Mouse (Mus musculus): ENCODE data around the gene Itgb5. TPM values are rescaled to one million over a fixed set of nuclear protein-coding genes. Genes with fewer than 3 reads are reported as not detected.

The Itgb5 gene
- total RNA-seq, 2 experiments from 2014 or later = 40.2 to 40.5 TPM

DNA sequence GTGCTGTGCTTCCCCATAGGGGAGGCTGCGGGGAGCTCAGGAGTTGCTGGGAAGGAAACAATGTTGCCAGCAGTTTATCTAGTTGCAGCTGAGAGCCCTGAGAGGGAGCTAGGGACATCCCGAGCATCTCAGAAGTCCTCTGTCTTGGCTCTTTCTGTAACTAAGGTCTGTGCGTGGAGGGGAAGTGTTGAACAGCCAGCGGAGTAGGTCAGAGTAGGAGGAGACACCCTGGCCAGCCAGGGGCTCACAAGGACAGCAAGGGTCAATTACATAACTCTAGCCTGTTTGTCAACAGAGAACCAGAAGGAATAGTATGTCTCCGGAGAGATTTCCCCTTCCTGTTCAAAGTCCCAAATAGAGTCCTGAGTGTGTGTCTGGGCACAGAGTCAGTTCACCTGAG is 102.7 kb downstream of the Itgb5 start:
- Histone ChIP-seq H3K27ac (no peak overlapping the region), H3K4me3 (no peak overlapping the region)
- TF ChIP-seq CTCF (conservative IDR thresholded peaks at IDR 0.05) = no peak
- DNase-seq (ENCODE audit: low spot score in 2 of 2) = no peak

DNA sequence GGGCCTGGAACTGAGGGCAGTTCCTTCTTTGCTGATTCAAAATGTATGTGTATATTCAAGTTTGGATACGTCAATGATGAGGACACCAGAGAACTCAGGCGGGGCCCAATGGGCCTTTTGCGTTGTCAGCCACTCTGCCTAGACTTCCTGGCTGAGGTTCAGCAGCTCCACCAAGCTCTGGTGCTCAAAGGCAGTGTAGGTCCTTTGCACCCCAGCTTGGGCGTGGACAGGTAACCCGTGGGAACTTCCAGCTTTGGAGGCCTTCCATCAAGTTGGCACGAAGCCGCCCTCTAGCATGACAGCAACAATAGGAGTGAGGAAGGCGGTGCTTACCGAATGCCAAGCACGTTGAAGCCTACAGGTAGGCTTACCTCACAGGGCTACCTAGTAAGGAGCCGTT is 103.9 kb downstream of the Itgb5 start:
- no peak for DNase-seq (ENCODE audit: low spot score in 2 of 2)
- no peak for TF ChIP-seq CTCF (conservative IDR thresholded peaks at IDR 0.05)
- no peak overlapping the region for H3K27ac ChIP-seq
- H3K4me3 ChIP-seq = no peak overlapping the region

DNA sequence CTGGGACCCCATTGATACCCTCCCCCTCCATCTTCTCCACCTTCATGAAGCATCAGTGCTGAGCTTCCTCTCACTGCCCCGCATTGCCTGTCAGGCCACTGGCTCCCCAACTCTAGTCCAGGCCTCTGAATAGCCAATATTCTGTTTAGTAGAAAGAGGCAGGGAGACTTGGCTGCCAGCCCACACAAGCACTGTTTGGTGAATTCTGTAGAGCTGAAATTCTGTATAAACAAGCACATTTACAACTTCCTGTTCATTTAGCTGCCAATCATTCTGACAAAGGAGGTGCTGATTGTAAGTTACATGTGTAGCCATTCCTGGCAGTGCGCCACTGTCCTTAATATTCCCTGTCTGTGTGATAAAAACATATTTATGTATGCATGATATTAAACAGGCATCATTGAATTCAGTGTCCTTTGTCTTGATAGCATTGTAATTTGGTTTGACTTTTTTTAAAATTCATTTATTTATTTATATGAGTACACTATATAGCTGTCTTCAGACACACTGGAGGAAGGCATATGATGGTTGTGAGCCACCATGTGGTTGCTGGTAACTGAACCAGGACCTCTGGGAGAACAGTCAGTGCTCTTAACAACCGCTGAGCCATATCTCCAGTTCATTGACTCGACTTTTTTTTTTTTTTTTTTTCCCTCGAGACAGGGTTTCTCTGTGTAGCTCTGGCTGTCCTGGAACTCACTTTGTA is 105.4 kb downstream of the Itgb5 start:
- Histone ChIP-seq H3K4me3 (no peak overlapping the region), H3K27ac (peak overlapping the region; percentile 41; the same call in 1 of the 2 replicates)
- no peak for TF ChIP-seq CTCF (conservative IDR thresholded peaks at IDR 0.05)
- peak in 1 of 2 experiments; percentile 52 for DNase-seq (ENCODE audit: low spot score in 2 of 2)

DNA sequence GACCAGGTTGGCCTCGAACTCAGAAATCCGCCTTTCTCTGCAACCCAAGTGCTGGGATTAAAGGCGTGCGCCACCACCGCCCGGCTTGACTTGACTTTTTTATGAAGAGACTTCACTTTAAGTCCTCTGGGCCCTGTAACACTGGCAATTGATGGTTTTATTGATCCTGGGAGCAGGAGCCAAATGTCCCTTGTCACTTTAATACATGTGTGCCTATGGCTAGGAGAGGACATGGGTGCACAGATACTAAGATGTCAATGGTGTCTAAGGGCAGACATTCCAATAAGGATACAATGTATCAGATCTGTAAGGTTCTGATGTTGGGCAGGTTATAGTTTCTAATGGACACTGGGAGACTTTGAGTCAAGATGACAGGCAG is 105.9 kb downstream of the Itgb5 start:
- H3K4me3 ChIP-seq = no peak overlapping the region
- H3K27ac ChIP-seq = no peak overlapping the region
- DNase-seq (ENCODE audit: low spot score in 2 of 2) = no peak
- TF ChIP-seq CTCF (conservative IDR thresholded peaks at IDR 0.05) = no peak

DNA sequence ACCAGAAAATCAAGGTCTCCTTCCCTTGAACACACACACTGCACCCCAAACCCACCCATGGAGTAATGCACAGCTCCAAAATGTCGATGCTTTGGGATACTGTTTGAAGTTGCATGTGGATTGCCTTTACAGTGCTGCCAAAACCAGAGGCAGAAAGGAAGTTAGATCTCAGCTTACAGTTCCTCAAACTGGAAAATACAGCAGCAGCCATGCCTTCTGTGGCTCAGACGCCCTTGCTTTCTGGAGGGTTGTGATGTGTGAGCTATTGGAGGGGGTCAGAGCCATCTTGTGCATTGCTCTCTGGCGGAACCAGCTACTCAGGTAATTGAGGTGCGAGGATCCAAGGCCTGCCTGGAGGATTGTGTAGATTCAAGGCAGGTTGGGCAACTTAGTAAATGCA is 107.4 kb downstream of the Itgb5 start:
- TF ChIP-seq CTCF (conservative IDR thresholded peaks at IDR 0.05) = no peak
- no peak overlapping the region for H3K27ac ChIP-seq
- no peak overlapping the region for H3K4me3 ChIP-seq
- no peak for DNase-seq (ENCODE audit: low spot score in 2 of 2)

DNA sequence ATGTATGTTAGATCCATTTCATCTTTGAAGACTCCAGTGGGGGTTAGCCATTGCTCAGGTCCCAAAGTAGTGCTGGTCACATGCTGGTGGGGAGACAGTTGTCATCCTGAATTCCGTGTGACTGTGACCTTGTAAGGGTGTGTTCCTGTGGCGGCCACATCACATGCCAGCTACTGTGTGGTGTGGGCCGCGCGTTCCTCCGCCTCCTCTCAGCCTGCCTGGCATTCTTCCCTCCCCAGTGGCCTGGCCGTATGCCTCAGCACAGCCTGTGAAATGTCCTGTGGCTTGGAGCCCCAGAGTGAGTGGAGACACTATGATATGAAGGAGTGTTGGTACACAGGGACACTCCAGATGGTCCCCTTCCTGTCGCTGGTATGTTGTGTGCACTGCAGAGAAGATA is 108.1 kb downstream of the Itgb5 start:
- peak in 1 of 2 experiments; percentile 37 for DNase-seq (ENCODE audit: low spot score in 2 of 2)
- peak overlapping the region; percentile 67 for H3K27ac ChIP-seq
- TF ChIP-seq CTCF (conservative IDR thresholded peaks at IDR 0.05) = no peak
- H3K4me3 ChIP-seq = no peak overlapping the region

DNA sequence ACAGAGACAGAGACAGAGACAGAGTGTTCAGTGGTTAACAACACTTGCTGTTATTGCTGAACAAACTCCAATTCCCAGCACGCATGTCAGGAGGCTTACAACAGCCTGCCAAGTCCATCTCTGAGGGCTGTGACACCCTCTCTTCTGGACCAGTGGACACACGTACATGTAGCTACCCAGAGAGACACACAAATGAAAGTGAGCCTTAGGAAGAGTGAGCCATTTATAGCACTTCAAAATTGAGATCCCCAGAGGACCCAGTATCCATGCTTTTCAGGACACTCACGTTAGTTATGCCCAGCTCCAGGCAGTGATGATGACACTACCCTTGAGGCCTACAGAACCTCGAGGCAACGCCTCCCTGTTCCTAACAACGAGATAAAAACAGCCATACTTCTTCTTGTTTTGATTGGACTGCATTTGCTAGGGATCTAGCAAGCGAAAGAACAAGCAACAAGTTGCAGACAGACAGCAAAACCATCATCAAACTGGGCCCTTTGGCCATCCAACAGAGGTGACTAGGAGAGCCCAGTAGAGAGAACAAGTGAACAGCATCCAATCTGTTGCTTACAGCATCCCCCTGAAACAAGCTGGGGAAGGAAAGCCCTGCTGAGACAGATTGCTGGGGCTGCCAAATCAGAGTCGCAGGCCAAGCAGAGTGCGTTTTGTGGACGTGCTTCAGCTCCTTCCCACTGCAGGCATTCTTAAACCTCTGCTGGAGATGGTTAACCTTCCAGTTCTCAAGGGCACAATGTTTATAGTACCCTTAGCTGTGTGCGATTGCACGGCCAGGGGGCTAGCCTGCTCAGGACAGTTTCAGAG is 109.1 kb downstream of the Itgb5 start:
- TF ChIP-seq CTCF (conservative IDR thresholded peaks at IDR 0.05) = no peak
- no peak for DNase-seq (ENCODE audit: low spot score in 2 of 2)
- Histone ChIP-seq H3K27ac (peak overlapping the region; percentile 67), H3K4me3 (no peak overlapping the region)

DNA sequence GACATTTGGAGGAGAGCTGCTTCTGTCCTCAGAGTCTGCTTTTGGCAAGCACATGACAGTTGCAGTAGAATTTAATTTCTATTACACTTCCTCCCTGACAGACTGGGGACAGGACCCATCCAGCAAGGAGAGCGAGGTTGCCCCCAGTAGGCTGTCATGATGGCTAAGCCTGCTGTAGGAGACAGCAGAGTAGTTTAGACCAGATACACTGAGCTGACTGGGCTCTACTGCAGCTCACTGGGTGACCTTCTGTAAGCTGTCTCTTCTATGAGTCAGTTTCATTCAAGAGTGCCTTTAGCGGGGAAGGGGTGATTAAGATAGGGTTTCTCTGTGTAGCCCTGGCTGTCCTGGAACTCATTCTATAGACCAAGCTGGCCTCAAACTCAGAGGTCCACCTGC is 109.7 kb downstream of the Itgb5 start:
- Histone ChIP-seq H3K27ac (0 out of 2 replicates have a peak overlapping the region, but pooled peaks have one; percentile 67), H3K4me3 (no peak overlapping the region)
- no peak for DNase-seq (ENCODE audit: low spot score in 2 of 2)
- TF ChIP-seq CTCF (conservative IDR thresholded peaks at IDR 0.05) = no peak

DNA sequence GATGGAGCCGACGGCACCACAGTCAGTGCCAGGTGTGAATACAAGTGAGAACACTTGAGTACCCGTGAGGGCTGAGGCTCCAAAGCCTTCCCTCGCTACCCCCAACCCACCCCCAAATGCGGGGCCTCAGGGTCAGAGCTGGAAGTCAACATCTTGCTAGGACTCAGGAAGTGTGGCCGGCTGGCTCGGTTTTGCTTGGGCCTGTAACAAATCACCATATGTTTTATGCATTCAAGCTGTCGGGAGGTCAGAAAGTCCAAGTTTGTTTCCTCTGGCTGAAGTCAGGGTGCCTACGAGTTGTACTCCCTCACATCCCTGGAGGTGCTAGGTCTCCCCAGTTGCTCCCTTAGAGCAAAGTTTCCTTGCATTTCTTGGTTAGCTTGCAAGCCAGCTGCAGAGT is 110.2 kb downstream of the Itgb5 start:
- Histone ChIP-seq H3K4me3 (no peak overlapping the region), H3K27ac (no peak overlapping the region)
- no peak for DNase-seq (ENCODE audit: low spot score in 2 of 2)
- no peak for TF ChIP-seq CTCF (conservative IDR thresholded peaks at IDR 0.05)

DNA sequence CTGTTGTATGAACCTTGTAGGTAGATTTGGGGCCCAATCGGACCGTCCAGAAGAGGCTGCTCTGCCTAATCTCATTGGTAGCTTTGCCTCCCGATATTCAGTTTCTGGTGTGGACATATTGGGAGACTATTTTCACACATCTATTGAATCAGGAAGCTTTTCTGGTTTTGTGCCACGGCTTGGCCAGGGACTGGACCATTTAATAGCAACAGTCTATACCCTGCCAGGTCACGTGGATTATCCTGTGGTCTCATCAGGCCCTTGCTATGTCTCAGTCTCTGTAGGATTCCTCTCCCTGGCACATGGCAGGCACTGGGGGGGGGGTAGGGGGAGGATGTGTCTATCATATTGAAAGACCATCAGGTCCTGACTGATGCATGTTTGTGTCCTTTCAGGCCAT is 110.6 kb downstream of the Itgb5 start:
- DNase-seq (ENCODE audit: low spot score in 2 of 2) = no peak
- no peak for TF ChIP-seq CTCF (conservative IDR thresholded peaks at IDR 0.05)
- Histone ChIP-seq H3K27ac (no peak overlapping the region), H3K4me3 (no peak overlapping the region)

DNA sequence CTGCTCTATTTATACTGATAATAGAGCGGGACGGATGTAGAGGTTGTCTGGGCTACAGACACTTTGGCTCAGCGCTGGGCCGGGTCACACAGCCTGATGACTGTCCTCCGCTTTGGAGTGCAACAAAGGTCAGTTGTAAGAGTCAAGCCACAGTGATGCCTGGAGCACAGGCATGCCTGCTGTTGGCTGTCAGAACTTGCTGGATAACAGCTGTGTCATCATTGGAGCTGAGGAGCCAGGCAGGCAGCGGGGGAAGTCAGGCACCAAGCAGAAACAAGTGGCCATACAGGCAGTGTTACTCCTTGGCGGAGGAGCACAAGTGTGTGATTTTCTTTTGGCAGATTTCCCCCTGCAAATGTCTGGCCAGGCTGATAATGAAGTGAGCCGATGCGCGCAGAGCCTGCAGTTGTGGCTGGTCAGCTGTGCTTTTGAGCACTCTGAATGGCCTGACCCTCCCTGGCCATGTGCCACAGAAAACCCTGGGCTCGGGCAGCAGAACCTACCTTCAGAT is 111.9 kb downstream of the Itgb5 start:
- Histone ChIP-seq H3K4me3 (no peak overlapping the region), H3K27ac (no peak overlapping the region)
- no peak for TF ChIP-seq CTCF (conservative IDR thresholded peaks at IDR 0.05)
- DNase-seq (ENCODE audit: low spot score in 2 of 2) = peak; percentile 20 to 49

DNA sequence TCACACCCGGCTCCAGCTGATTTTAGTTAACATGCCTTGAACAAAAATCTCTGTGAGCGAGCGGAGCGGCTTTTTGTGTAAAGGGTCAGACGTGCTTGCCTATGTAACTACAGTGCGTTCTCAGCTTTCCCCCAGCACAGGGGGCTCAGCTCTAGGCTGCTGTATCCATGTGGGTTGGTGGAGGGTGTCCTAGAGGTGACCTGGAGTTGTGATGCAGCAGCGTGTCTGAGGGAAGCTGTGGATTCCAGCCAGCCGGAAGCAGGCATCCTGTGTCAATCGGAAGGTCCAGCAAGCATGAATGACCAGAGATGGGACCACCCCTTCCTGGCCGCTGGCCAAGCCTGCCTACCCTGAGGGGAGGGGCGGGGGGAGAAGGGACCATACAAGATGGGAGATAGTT is 112.9 kb downstream of the Itgb5 start:
- DNase-seq (ENCODE audit: low spot score in 2 of 2) = no peak
- no peak for TF ChIP-seq CTCF (conservative IDR thresholded peaks at IDR 0.05)
- Histone ChIP-seq H3K4me3 (no peak overlapping the region), H3K27ac (no peak overlapping the region)

DNA sequence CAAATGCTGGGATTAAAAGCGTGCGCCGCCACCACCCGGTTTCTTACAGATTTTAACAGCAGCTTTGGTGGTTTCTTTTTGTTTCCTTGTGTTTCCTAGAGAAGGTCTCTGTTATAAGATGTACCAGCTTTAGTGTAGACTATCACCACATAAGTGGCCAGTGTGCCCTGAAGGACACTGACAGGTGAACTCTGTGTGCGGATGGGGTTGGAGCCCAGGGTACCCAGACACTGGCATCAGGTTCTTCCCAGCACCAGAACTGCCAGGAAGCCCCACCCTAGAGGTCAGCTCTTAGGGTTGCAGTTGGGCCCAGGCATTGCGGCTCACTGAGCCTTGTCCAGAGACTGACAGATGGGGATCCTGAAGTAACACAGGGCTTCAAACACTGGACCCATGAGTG is 113.9 kb downstream of the Itgb5 start:
- H3K27ac ChIP-seq = no peak overlapping the region
- TF ChIP-seq CTCF (conservative IDR thresholded peaks at IDR 0.05) = no peak
- DNase-seq (ENCODE audit: low spot score in 2 of 2) = no peak
- H3K4me3 ChIP-seq = no peak overlapping the region
